Mouse (Mus musculus) midbrain, embryonic 11.5 days (tissue): ENCODE results near the gene Elfn1. TPM values are rescaled to one million over a fixed set of nuclear protein-coding genes. Genes with fewer than 3 reads are reported as not detected.
"Not testable (repeated sequence)": the region's sequence is repeated elsewhere in the genome, so short reads cannot be mapped to it uniquely, and the experiment has no call there.

Experiments
- ATAC-seq: fragments of 200-750 bp; cut with Nextera tagmentation; 2 replicates; pipeline ENCODE4 v1.8.0; 2017; ENCODE audit warnings: moderate TSS enrichment, moderate library complexity; ENCODE audit not compliant: low FRiP score
- DNase-seq: peaks from one replicate; pipeline ENCODE4 v3.0.0; 2015; ENCODE audit warnings: low spot score; ENCODE audit errors: missing footprints
- H3K27ac ChIP-seq: fragments of 300-500 bp; sonication (generic); 2 replicates; pipeline ENCODE4 v1.5.1; 2014; ENCODE audit warnings: low read depth, low read length
- H3K27me3 ChIP-seq: fragments of 300-500 bp; sonication (generic); 2 replicates; pipeline ENCODE4 v1.6.1; 2014; ENCODE audit warnings: mild to moderate bottlenecking, low read length, moderate library complexity, mixed read lengths; ENCODE audit not compliant: control insufficient read depth, insufficient read depth
- H3K36me3 ChIP-seq: fragments of 300-500 bp; sonication (generic); 2 replicates; pipeline ENCODE4 v1.6.1; 2014; ENCODE audit warnings: mild to moderate bottlenecking, low read length, moderate library complexity, mixed read lengths; ENCODE audit not compliant: control insufficient read depth, insufficient read depth
- H3K4me1 ChIP-seq: fragments of 300-500 bp; sonication (generic); 2 replicates; pipeline ENCODE4 v1.6.1; 2014; ENCODE audit warnings: low read length; ENCODE audit not compliant: control insufficient read depth, insufficient read depth
- H3K4me2 ChIP-seq: fragments of 300-500 bp; sonication (generic); 2 replicates; pipeline ENCODE4 v1.6.1; 2014; ENCODE audit warnings: mild to moderate bottlenecking, moderate library complexity
- H3K4me3 ChIP-seq: fragments of 300-500 bp; sonication (generic); 2 replicates; pipeline ENCODE4 v1.5.1; 2014; ENCODE audit warnings: low read depth, low read length
- H3K9ac ChIP-seq: fragments of 300-500 bp; sonication (generic); 2 replicates; pipeline ENCODE4 v1.6.1; 2014; ENCODE audit warnings: low read length
- H3K9me3 ChIP-seq: fragments of 300-500 bp; sonication (generic); 2 replicates; pipeline ENCODE4 v1.6.1; 2016; ENCODE audit warnings: low read length; ENCODE audit not compliant: control insufficient read depth
- WGBS: fragments of 180-500 bp; shearing (Covaris S2); extraction: QIAGEN DNeasy Blood & Tissue Kit; methylation state at CpG from one replicate; pipeline ENCODE4 v1.1.7; 2014; 5-methylcytosine and 5-hydroxymethylcytosine counted together
- polyA plus RNA-seq: library from polyadenylated mRNA; unstranded; fragments of >200 nt; fragmentation: Nextera tagmentation; extraction: Ambion mirVana; gene quantifications from 2 replicates; pipeline ENCODE4 v1.2.1, GENCODE M21; 2014

The Elfn1 gene
- polyA plus RNA-seq, 1 experiment from 2014 or later = 0.77 TPM

GRCm38 (mm10) chr5:139977476-139977875, 69.7 kb downstream of the Elfn1 start:
- H3K27me3 ChIP-seq = peaks cover 3% of the 10 kb centered on the region; the same call in 1 of the 2 replicates
- no peak overlapping the region for H3K27ac ChIP-seq
- no peak overlapping the region for H3K9ac ChIP-seq
- no peak overlapping the region for H3K4me3 ChIP-seq
- WGBS = 48% methylated on average over 8 of the region's 8 CpGs
- 0 out of 2 replicates have a peak, but pooled peaks cover 2% of the 10 kb centered on the region for H3K4me1 ChIP-seq
- no peak overlapping the region for H3K4me2 ChIP-seq
- H3K36me3 ChIP-seq = no peaks in the 10 kb centered on the region
- DNase-seq (peak; percentile 53), ATAC-seq (no peak)
- no peaks in the 10 kb centered on the region for H3K9me3 ChIP-seq

DNA sequence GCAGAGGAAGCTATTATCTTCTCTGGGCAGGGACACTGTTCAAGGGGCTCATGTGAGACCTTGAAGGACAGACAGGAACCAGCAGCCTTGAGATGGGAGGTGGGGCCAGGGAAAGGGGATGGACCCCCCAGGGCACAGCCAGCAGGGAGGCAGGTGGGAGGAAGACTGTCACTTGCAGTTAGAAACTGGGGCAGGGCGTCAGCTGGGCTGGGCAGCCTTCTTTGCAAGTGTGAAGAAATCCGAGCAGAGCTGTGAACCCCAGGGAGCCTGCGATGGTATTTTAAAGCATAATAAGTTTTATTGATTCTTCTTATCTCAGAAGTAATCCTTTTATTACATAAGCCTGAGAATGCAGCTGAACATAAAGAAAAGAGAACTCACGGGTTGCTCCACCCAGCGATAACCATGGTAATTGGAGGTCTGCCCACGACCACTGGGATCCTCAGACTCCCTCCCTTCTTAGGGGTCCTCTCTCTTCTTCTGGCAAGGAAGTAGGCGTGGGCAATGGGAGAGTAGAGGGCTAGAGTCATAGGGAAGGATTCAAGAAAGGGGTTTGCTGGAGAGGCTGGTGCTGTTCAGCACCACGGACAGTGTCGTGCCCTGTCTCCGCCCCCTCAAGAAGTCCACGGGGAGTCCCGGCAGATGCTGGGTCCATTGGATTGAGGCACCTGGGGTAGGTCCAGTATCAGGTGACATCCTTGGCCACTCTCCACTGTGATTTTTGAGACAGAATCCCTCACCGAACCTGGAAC, 71.0 kb downstream of the Elfn1 start:
- H3K4me3 ChIP-seq = no peak overlapping the region
- H3K27ac ChIP-seq = no peak overlapping the region
- peak; percentile 81 for DNase-seq
- no peaks in the 10 kb centered on the region for H3K9me3 ChIP-seq
- H3K27me3 ChIP-seq = no peaks in the 10 kb centered on the region
- H3K36me3 ChIP-seq = no peaks in the 10 kb centered on the region
- H3K9ac ChIP-seq = no peak overlapping the region
- WGBS = 7% methylated on average over 13 of the region's 13 CpGs
- 0 out of 2 replicates have a peak, but pooled peaks cover 2% of the 10 kb centered on the region for H3K4me1 ChIP-seq
- H3K4me2 ChIP-seq = no peak overlapping the region
- ATAC-seq = no peak

DNA sequence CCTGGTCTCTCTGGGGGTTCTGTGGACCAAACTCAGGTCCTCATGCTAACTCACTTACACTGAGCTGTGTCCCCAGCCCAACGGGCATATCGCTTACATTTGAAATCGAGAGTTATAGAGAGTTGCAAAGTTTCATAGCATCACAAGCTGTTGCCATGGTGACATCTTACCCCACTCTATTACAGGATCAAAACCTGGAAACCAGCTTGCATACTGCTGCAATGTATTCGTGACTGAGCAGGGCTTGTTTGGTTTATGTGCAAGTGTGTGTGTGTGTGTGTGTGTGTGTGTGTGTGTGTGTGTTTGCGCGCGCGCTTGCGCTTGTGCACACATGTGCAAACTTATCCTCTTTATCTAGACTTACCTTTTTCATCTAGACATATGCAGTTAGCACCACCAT, 71.6 kb downstream of the Elfn1 start:
- Histone ChIP-seq H3K9me3 (no peaks in the 10 kb centered on the region), H3K36me3 (no peaks in the 10 kb centered on the region), H3K4me1 (0 out of 2 replicates have a peak, but pooled peaks cover 2% of the 10 kb centered on the region), H3K9ac (no peak overlapping the region), H3K27ac (no peak overlapping the region), H3K27me3 (no peaks in the 10 kb centered on the region), H3K4me2 (no peak overlapping the region), H3K4me3 (no peak overlapping the region)
- 77% methylated on average over 9 of the region's 9 CpGs for WGBS
- peak; percentile 80 for DNase-seq
- no peak for ATAC-seq

DNA sequence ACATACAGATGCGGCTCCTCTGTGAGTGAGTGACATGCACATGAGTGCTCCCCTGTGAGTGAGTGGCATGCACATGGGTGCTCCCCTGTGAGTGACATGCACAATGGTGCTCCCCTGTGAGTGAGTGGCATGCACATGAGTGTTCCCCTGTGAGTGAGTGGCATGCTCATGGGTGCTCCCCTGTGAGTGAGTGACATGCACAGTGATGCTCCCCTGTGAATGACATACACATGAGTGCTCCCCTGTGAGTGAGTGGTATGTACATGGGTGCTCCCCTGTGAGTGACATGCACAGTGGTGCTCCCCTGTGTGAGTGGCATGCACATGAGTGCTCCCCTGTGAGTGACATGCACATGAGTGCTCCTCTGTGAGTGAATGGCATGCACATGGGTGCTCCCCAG, 74.2 kb downstream of the Elfn1 start:
- Histone ChIP-seq H3K9me3 (no peaks in the 10 kb centered on the region), H3K4me1 (no peaks in the 10 kb centered on the region), H3K27me3 (peaks cover 2% of the 10 kb centered on the region; the same call in 1 of the 2 replicates), H3K9ac (no peak overlapping the region), H3K27ac (no peak overlapping the region), H3K4me3 (no peak overlapping the region), H3K36me3 (no peaks in the 10 kb centered on the region), H3K4me2 (no peak overlapping the region)
- WGBS = 86% methylated on average over 1 of the region's 1 CpGs
- ATAC-seq (no peak), DNase-seq (peak; percentile 61)

DNA sequence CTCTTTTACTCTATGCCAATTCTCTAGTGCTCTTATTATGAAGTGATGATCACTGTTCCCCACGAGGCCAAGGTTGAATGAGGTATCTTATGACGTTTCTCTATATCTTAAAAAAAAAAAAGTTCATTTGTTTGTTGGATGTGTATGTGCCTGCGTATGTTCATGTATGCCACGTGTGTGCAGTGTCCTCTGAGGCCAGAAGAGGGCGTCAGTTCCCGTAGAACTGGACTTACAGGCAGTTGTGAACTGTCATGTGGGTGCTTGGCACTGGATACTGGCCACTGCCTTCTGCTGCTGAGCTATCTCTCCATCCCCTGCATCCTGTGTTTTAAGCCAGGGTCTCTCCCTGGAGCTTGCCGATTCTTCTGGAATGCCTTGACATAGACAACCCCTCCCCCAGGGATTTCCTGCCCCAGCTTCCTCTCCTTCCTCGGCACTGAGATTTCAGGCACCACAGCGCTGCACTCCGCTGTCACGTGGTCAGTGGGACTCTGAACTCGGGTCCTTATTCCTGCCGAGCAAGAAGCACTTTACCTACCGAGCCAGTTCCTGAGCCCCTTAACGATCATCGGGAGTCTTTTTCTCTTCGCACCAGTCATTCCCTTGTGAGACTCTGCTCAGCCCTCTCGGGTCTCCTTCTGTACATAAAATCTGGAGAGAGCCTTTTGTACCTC, 77.5 kb downstream of the Elfn1 start:
- Histone ChIP-seq H3K27me3 (peaks cover 2% of the 10 kb centered on the region; the same call in 1 of the 2 replicates), H3K4me1 (no peaks in the 10 kb centered on the region), H3K27ac (no peak overlapping the region), H3K4me2 (no peak overlapping the region), H3K9me3 (no peaks in the 10 kb centered on the region; the same call in 1 of the 2 replicates), H3K9ac (no peak overlapping the region), H3K36me3 (no peaks in the 10 kb centered on the region), H3K4me3 (no peak overlapping the region)
- no peak for ATAC-seq
- DNase-seq = peak; percentile 62
- WGBS = 55% methylated on average over 18 of the region's 18 CpGs

DNA sequence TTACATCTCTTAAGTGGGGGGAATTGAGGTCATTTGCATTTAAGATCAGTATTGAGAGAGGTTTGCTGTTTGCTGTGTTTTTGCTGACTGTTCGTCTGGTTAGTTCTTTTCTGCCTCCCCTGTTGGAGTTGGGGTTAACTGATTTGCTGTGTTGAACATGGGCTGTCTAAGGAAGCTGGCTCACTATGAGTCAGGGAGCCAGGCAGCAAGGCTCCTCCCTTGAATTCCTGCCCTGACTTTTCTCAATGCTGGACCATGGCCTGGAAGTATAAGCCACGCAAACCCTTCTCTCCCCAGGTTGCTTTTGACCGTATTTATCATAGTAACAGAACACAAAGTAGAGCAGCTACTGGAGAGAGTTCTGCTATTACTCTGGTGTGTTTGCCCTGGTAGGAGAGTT, 83.8 kb downstream of the Elfn1 start:
- Histone ChIP-seq H3K36me3 (no peaks in the 10 kb centered on the region), H3K4me1 (no peaks in the 10 kb centered on the region), H3K4me3 (no peak overlapping the region), H3K27me3 (peaks cover under 1% of the 10 kb centered on the region; the same call in 1 of the 2 replicates), H3K4me2 (no peak overlapping the region), H3K27ac (no peak overlapping the region), H3K9me3 (peaks cover 3% of the 10 kb centered on the region; the same call in 1 of the 2 replicates), H3K9ac (no peak overlapping the region)
- ATAC-seq (no peak), DNase-seq (no peak)
- 91% methylated on average over 3 of the region's 3 CpGs for WGBS

- not testable (repeated sequence) for H3K4me3 ChIP-seq, ATAC-seq, H3K9me3 ChIP-seq
These were observed 90.6 kb downstream of the Elfn1 start for GRCm38 (mm10) chr5:139998321-139998720.

GRCm38 (mm10) chr5:139998916-139999315, 91.2 kb downstream of the Elfn1 start:
- Histone ChIP-seq H3K27me3 (no peaks in the 10 kb centered on the region), H3K4me2 (no peak overlapping the region), H3K9ac (no peak overlapping the region), H3K27ac (no peak overlapping the region), H3K4me3 (no peak overlapping the region), H3K4me1 (no peaks in the 10 kb centered on the region), H3K9me3 (no peaks in the 10 kb centered on the region), H3K36me3 (no peaks in the 10 kb centered on the region)
- DNase-seq = no peak
- ATAC-seq = no peak
- WGBS = 33% methylated on average over 5 of the region's 6 CpGs

More at GRCm38 (mm10) chr5:139998321-139998720, 90.6 kb downstream of the Elfn1 start:
- DNase-seq, H3K4me2 ChIP-seq, H3K9ac ChIP-seq, H3K27me3 ChIP-seq, H3K27ac ChIP-seq, H3K4me1 ChIP-seq, H3K36me3 ChIP-seq: not testable (repeated sequence)
- 84% methylated on average over 10 of the region's 12 CpGs for whole genome bisulfite sequencing

GRCm38 (mm10) chr5:140002541-140002940, 94.8 kb downstream of the Elfn1 start:
- Histone ChIP-seq H3K36me3 (no peaks in the 10 kb centered on the region), H3K27me3 (peaks cover 15% of the 10 kb centered on the region), H3K4me2 (no peak overlapping the region), H3K4me1 (peaks cover 2% of the 10 kb centered on the region; the same call in 1 of the 2 replicates), H3K27ac (no peak overlapping the region), H3K9ac (no peak overlapping the region), H3K9me3 (no peaks in the 10 kb centered on the region), H3K4me3 (no peak overlapping the region)
- ATAC-seq (no peak), DNase-seq (peak; percentile 75)
- 76% methylated on average over 3 of the region's 3 CpGs for WGBS
